12 mouse cellular contexts compared by ENCODE assay signal in the genomic region with DNA sequence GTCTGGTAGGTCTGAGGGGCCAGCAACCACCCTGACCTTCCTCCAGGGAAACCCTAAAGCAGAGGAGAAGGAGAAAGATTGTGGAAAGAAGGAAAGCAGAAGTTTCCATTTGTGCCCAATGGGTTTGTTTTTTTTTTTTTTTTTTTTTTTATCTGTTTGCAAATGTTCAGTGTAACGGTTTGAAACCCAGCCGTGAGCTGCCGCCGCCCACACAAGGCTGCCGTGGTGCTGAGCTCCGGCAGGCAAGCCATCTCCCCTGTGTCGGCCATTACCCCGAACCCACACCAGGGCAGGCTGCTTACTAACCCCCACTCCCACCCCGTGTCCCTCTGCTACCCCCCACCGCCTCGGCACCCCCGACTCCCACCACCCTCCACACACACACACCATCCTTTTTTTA. TPM values are rescaled to one million over a fixed set of nuclear protein-coding genes. Genes with fewer than 3 reads are reported as not detected.
DNase-seq lines count a peak whose midpoint lies in the region; ATAC-seq and TF ChIP-seq lines count a peak whose summit lies in the region.
"Had no signal": no experiment of that assay in that cellular context is flagged by ENCODE, and none has a peak within 500 bp of the region (broad histone marks: within the 10 kb centered on the region; RNA-seq: fewer than 3 reads in every experiment).

No protein-coding gene starts in this region.

- TF ChIP-seq EP300 in liver, postnatal 0 days (IDR thresholded peaks at IDR 0.05; ENCODE audit: low read depth) = no peak

- no peak for ATAC-seq in liver, postnatal 0 days
- ATAC-seq in liver, embryonic 12.5 days = no peak

- peak overlapping the region; percentile 3; the same call in 1 of the 2 replicates for H3K4me2 ChIP-seq in liver, postnatal 0 days (ENCODE audit: low read depth, low read length)
- H3K4me2 ChIP-seq in liver, embryonic 12.5 days = no peak overlapping the region
- H3K4me2 ChIP-seq: hindbrain, embryonic 15.5 days; limb, embryonic 13.5 days had no signal

- peaks cover 14% of the 10 kb centered on the region for H3K4me1 ChIP-seq in liver, postnatal 0 days (ENCODE audit: insufficient read depth)
- peaks cover 28% of the 10 kb centered on the region for H3K4me1 ChIP-seq in liver, embryonic 12.5 days
- H3K4me1 ChIP-seq: hindbrain, embryonic 15.5 days had no signal

- H3K4me3 ChIP-seq in liver, postnatal 0 days (ENCODE audit: low read depth, low read length) = no peak overlapping the region
- no peak overlapping the region for H3K4me3 ChIP-seq in liver, embryonic 12.5 days
- H3K4me3 ChIP-seq: erythroblast, embryonic 14.5 days; hindbrain, embryonic 15.5 days; limb, embryonic 13.5 days had no signal

- H3K9ac ChIP-seq in liver, postnatal 0 days (replicated peaks) = no peak overlapping the region
- no peak overlapping the region for H3K9ac ChIP-seq in liver, embryonic 12.5 days
- H3K9ac ChIP-seq: hindbrain, embryonic 15.5 days; limb, embryonic 13.5 days had no signal

- no peak overlapping the region for H3K27ac ChIP-seq in liver, postnatal 0 days (ENCODE audit: low read depth)
- H3K27ac ChIP-seq in liver, embryonic 12.5 days = no peak overlapping the region
- H3K27ac ChIP-seq: hindbrain, embryonic 15.5 days; limb, embryonic 13.5 days had no signal

- no peaks in the 10 kb centered on the region for H3K9me3 ChIP-seq in liver, postnatal 0 days (ENCODE audit: low read length)
- H3K9me3 ChIP-seq in liver, embryonic 12.5 days (replicated peaks) = no peaks in the 10 kb centered on the region
- H3K9me3 ChIP-seq: hindbrain, embryonic 15.5 days; limb, embryonic 13.5 days had no signal

- 36% methylated on average over 12 of the region's 12 CpGs for WGBS in liver, postnatal 0 days (ENCODE audit: insufficient replicate concordance)
- WGBS in liver, embryonic 12.5 days (ENCODE audit: insufficient replicate concordance) = 33% methylated on average over 11 of the region's 12 CpGs

- TF ChIP-seq CTCF in liver, postnatal 0 days (IDR thresholded peaks at IDR 0.05; ENCODE audit: low read depth) = no peak

- intact Hi-C loops in gastrocnemius, postnatal 14 days (cut with DNase I; ENCODE audit: low total_unique reads) = no loop called here

- H3K27me3 ChIP-seq in liver, postnatal 0 days (ENCODE audit: insufficient read depth, low read length) = no peaks in the 10 kb centered on the region
- peaks cover 10% of the 10 kb centered on the region; the same call in 1 of the 2 replicates for H3K27me3 ChIP-seq in liver, embryonic 12.5 days (replicated peaks)
- H3K27me3 ChIP-seq: hindbrain, embryonic 15.5 days; limb, embryonic 13.5 days had no signal

- no peak for DNase-seq in liver, postnatal 0 days
- peak; percentile 56 for DNase-seq in T-cell, adult 2 months (ENCODE audit: low spot score)
- peak; percentile 33 to 54 for DNase-seq in layer of hippocampus, adult 8-10 months (ENCODE audit: low spot score in 2 of 2)
- peak; percentile 60 to 65 for DNase-seq in right cerebral cortex, postnatal 36 days (ENCODE audit: low spot score in 2 of 2)
- DNase-seq in gastrocnemius, postnatal 14 days = no peak
- no peak for DNase-seq in cerebellum, adult 8-10 months
- DNase-seq in gastrocnemius, postnatal 10 days = no peak
- DNase-seq: gastrocnemius, postnatal 36 days had no signal

- no peaks in the 10 kb centered on the region for H3K36me3 ChIP-seq in liver, postnatal 0 days (replicated peaks; ENCODE audit: insufficient read depth, low read length)
- no peaks in the 10 kb centered on the region for H3K36me3 ChIP-seq in liver, embryonic 12.5 days
- H3K36me3 ChIP-seq: hindbrain, embryonic 15.5 days; limb, embryonic 13.5 days had no signal

RNA-seq across cellular contexts. Expression of gene Zfp831, which starts 44.9 kb away (rescaled TPM):
- 0.04 and 0.07 TPM in 2 replicates for polyA plus RNA-seq in liver, postnatal 0 days (2015; fragmentation: Nextera tagmentation; extraction: Ambion mirVana)
- 0.01 and 0.06 TPM in 2 replicates for polyA plus RNA-seq in liver, embryonic 12.5 days (2016; fragmentation: Nextera tagmentation; extraction: Ambion mirVana)
- total RNA-seq in layer of hippocampus, adult 8-10 months (2022) = 10 to 100 TPM; 17.9 to 27.5 (median 22.9) TPM
- total RNA-seq in gastrocnemius, postnatal 14 days (2021) = under 1 TPM in 1 of 2 experiments, not detected in 1; 0.02 TPM
- under 1 TPM; 0.05 to 0.07 TPM for total RNA-seq in gastrocnemius, postnatal 10 days (2021)
- polyA plus RNA-seq: erythroblast, embryonic 14.5 days had no signal

Comparison
In these comparisons a context has a peak if more than half of its experiments do, and no peak if none do; other contexts are left out.
1. DNase-seq: peak in T-cell, adult 2 months (single experiment), layer of hippocampus, adult 8-10 months (2 of 2) and right cerebral cortex, postnatal 36 days (2 of 2); none in liver, postnatal 0 days (single experiment), gastrocnemius, postnatal 14 days (single experiment), cerebellum, adult 8-10 months (single experiment) and gastrocnemius, postnatal 10 days (single experiment).
2. RNA of gene Zfp831, which starts 44.9 kb away (total RNA-seq): 17.9 to 27.5 TPM in layer of hippocampus, adult 8-10 months; 0.05 to 0.07 TPM in gastrocnemius, postnatal 10 days and 0.02 TPM in gastrocnemius, postnatal 14 days; every median in the first group is over 10 times any median in the second.